Mouse (Mus musculus) small intestine, adult 2 months (tissue): ENCODE measurements around the gene Omp. TPM values are rescaled to one million over a fixed set of nuclear protein-coding genes. Genes with fewer than 3 reads are reported as not detected.

Source experiments
- H3K27ac ChIP-seq: fragments of 200-500 bp; 2 replicates; pipeline ENCODE4 v1.5.1; 2012; ENCODE audit warnings: low read depth, low read length, control low read depth, inconsistent platforms; ENCODE audit not compliant: insufficient read depth
- H3K27me3 ChIP-seq: fragments of 200-500 bp; 2 replicates; pipeline ENCODE4 v1.6.1; 2012; ENCODE audit warnings: mild to moderate bottlenecking, moderate library complexity, low read length, inconsistent platforms; ENCODE audit not compliant: control insufficient read depth, insufficient read depth
- H3K36me3 ChIP-seq: fragments of 200-500 bp; 2 replicates; pipeline ENCODE4 v1.6.1; 2012; ENCODE audit warnings: mild to moderate bottlenecking, low read length, control low read depth, inconsistent platforms; ENCODE audit not compliant: control insufficient read depth, insufficient read depth
- H3K4me1 ChIP-seq: fragments of 200-500 bp; 2 replicates; pipeline ENCODE4 v1.6.1; 2012; ENCODE audit warnings: low read length, inconsistent platforms, mixed read lengths; ENCODE audit not compliant: control insufficient read depth, insufficient read depth, insufficient read length
- H3K4me3 ChIP-seq: fragments of 200-500 bp; 2 replicates; pipeline ENCODE4 v1.5.1; 2012; ENCODE audit warnings: low read depth, mild to moderate bottlenecking, control low read depth, inconsistent platforms, low read length, moderate library complexity
- CTCF ChIP-seq: fragments of 200-500 bp; IDR thresholded peaks from 2 replicates; pipeline ENCODE4 v1.5.1; 2012; ENCODE audit warnings: low read depth, mild to moderate bottlenecking, control low read depth, inconsistent platforms, low read length, moderate library complexity, mixed read lengths; ENCODE audit not compliant: insufficient replicate concordance, insufficient read length; ENCODE audit errors: extremely low read depth
- POLR2A ChIP-seq: fragments of 200-500 bp; IDR thresholded peaks from 2 replicates; pipeline ENCODE4 v1.6.1; 2012; ENCODE audit warnings: low read depth, mild to moderate bottlenecking, control low read depth, inconsistent platforms, low read length, moderate library complexity
- WGBS: fragments of 180-500 bp; shearing (Covaris S2); methylation state at CpG from one replicate; pipeline ENCODE4 v1.1.7; 2018; 5-methylcytosine and 5-hydroxymethylcytosine counted together
- polyA plus RNA-seq: library from polyadenylated mRNA; depleted of rRNA; stranded (reverse); fragments of >200 nt; gene quantifications from 2 replicates; pipeline ENCODE4 v1.2.3, GENCODE M21; 2012; rRNA removed

The Omp gene
- polyA plus RNA-seq, 1 experiment: 0.65 TPM

DNA sequence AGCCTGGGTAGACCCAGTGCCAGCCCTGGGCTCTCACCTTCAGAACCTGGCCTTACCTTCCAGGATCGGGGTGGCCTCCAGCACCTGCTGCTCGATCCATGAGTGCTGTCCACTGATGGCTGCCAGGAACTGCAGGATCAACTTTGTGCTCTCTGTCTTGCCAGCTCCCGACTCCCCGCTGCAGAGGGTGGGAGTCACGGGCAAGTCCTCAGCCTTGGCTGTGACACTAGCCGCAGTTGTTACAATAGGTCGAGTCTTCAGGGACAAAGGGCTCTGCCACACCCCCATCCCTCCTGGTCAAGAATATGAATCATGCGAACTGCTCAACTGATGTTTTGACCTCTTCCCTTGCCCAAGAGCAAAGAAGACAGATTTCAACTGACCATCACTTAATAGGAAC lies 47.7 kb downstream of the Omp start:
- 90% methylated on average over 8 of the region's 8 CpGs for WGBS
- TF ChIP-seq CTCF: no peak
- TF ChIP-seq POLR2A: no peak
- Histone ChIP-seq H3K4me1 (no peaks in the 10 kb centered on the region), H3K27ac (no peak overlapping the region), H3K27me3 (no peaks in the 10 kb centered on the region), H3K36me3 (peaks cover 32% of the 10 kb centered on the region), H3K4me3 (no peak overlapping the region)

DNA sequence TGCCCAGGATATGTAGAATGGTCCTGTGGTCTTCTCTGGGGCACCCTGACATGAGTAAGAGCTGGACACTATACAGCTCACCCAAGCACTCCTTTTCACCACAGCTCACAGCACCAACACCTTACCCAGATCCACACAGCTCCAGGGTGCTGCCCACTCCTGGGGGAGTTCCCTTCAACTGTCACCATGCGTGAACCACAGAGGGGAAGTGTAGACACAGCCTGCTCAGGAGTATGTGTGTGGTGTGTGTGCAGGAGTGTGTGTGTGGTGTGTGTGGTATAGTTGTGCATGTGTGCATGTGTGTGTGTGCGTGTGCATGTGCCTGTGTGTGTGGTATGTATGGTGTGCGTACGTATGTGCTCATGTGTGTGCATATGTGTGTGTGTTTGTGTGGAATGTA lies 49.5 kb downstream of the Omp start:
- Histone ChIP-seq H3K27me3 (no peaks in the 10 kb centered on the region), H3K36me3 (peaks cover 43% of the 10 kb centered on the region), H3K27ac (no peak overlapping the region), H3K4me1 (no peaks in the 10 kb centered on the region), H3K4me3 (no peak overlapping the region)
- whole genome bisulfite sequencing: 96% methylated on average over 4 of the region's 4 CpGs
- TF ChIP-seq CTCF (no peak), POLR2A (no peak)

Other genes starting within 250 kb of the Omp start
- not detected in 2 replicates for gene Gdpd4, start 225.5 kb downstream of the Omp start, polyA plus RNA-seq
- gene Myo7a, start 26.0 kb downstream of the Omp start, polyA plus RNA-seq: 26.9 and 51.7 TPM in 2 replicates
- gene Capn5, start 32.8 kb upstream of the Omp start, polyA plus RNA-seq: 15.6 and 17.2 TPM in 2 replicates
- gene B3gnt6, start 54.0 kb upstream of the Omp start, polyA plus RNA-seq: 1.4 and 5.1 TPM in 2 replicates
- gene Acer3, start 175.7 kb upstream of the Omp start, polyA plus RNA-seq: 1.4 and 4.2 TPM in 2 replicates
- gene Tsku, start 215.8 kb upstream of the Omp start, polyA plus RNA-seq: 34.0 and 55.0 TPM in 2 replicates